Mouse (Mus musculus): ENCODE data around the gene Mxi1. TPM values are rescaled to one million over a fixed set of nuclear protein-coding genes. Genes with fewer than 3 reads are reported as not detected.
A peak's percentile ranks its signal among the peaks of the same experiment; 100 is the strongest.

The Mxi1 gene
- polyA plus RNA-seq, 1 experiment from 2014 or later, result 59.0 TPM

DNA sequence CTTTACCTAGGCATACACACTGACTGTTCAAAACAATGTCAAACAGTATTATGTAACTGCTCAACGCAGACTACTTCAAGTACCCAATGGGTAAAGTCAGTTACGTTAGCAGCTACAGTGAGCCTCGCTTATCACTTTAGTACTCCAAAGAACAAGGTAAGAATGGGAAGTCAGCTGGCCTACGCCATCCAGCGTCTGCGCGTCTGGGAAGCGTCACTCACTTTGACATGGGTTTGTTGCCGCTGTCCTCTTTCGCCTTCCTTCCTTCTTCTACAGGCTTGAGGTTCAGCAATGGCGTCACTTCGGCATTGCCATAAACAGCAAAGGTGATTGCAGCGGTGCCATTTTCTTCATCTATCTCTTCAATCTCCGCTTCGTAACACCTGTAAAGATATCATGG lies 73.0 kb downstream of the Mxi1 start:
- no peak for ATAC-seq (ENCODE audit: low FRiP score)
- H3K36me3 ChIP-seq (ENCODE audit: control insufficient read depth, insufficient read depth, low read length), result peaks cover 26% of the 10 kb centered on the region
- H3K27me3 ChIP-seq (ENCODE audit: control insufficient read depth, insufficient read depth, low read length), result no peaks in the 10 kb centered on the region
- no peak overlapping the region for H3K4me2 ChIP-seq
- no peak overlapping the region for H3K9ac ChIP-seq (ENCODE audit: low read length)
- no peak overlapping the region for H3K27ac ChIP-seq (ENCODE audit: low read depth, low read length)
- DNase-seq (ENCODE audit: low spot score, missing footprints), result no peak
- H3K4me3 ChIP-seq (ENCODE audit: low read depth, low read length), result no peak overlapping the region
- WGBS, result 98% methylated on average over 15 of the region's 15 CpGs
- H3K9me3 ChIP-seq (ENCODE audit: control insufficient read depth, low read length), result no peaks in the 10 kb centered on the region
- no peaks in the 10 kb centered on the region for H3K4me1 ChIP-seq (ENCODE audit: control insufficient read depth, insufficient read depth, low read length)

- WGBS, result 31% methylated on average over 6 of the region's 6 CpGs
- H3K9ac ChIP-seq (ENCODE audit: low read length), result peak overlapping the region; percentile 99
- H3K27me3 ChIP-seq (ENCODE audit: control insufficient read depth, insufficient read depth, low read length), result no peaks in the 10 kb centered on the region
- H3K36me3 ChIP-seq (ENCODE audit: control insufficient read depth, insufficient read depth, low read length), result no peaks in the 10 kb centered on the region; the same call in 1 of the 2 replicates
- H3K27ac ChIP-seq (ENCODE audit: low read depth, low read length), result 0 out of 2 replicates have a peak overlapping the region, but pooled peaks have one; percentile 95
- peak overlapping the region; percentile 97 for H3K4me3 ChIP-seq (ENCODE audit: low read depth, low read length)
- no peaks in the 10 kb centered on the region for H3K9me3 ChIP-seq (ENCODE audit: control insufficient read depth, low read length)
- DNase-seq (ENCODE audit: low spot score, missing footprints) (no peak), ATAC-seq (ENCODE audit: low FRiP score) (no peak)
- peak overlapping the region; percentile 55 for H3K4me2 ChIP-seq
- H3K4me1 ChIP-seq (ENCODE audit: control insufficient read depth, insufficient read depth, low read length), result peaks cover 8% of the 10 kb centered on the region
These were observed 79.1 kb downstream of the Mxi1 start for GRCm38 (mm10) chr19:53389417-53389816.

DNA sequence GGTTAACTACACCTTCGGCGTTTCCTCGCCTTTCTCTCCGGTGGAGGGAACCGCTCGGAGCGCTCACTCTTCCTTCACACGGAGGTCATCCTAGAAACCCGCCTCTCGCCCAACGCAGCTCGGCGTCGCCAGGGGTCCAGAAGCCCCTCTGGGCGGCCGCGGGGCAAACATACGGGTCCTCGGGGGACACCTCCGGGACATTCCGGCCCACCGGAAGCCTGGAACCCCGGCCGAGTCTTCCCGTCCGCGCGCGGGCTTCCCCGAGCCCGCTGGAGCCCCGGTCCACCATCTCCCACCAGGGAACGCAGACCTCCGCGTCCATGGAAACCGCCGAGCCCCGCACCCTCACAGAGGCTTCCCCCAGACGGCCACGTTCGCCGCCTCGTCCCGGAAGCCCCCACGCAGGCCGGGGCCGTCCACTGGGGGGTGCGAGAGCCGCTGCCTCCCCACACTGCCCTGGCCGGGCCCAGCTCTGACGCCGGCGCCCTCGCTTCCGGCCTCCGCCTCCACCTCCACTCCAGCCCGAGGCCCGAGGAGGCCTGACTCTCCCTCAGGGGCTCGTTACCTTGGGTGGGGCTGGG lies 79.6 kb downstream of the Mxi1 start:
- H3K4me1 ChIP-seq (ENCODE audit: control insufficient read depth, insufficient read depth, low read length), result peaks cover 8% of the 10 kb centered on the region
- WGBS, result under 1% methylated on average over 59 of the region's 59 CpGs
- no peaks in the 10 kb centered on the region; the same call in 1 of the 2 replicates for H3K36me3 ChIP-seq (ENCODE audit: control insufficient read depth, insufficient read depth, low read length)
- H3K9ac ChIP-seq (ENCODE audit: low read length), result peak overlapping the region; percentile 99
- peak; percentile 95 for DNase-seq (ENCODE audit: low spot score, missing footprints)
- no peaks in the 10 kb centered on the region for H3K27me3 ChIP-seq (ENCODE audit: control insufficient read depth, insufficient read depth, low read length)
- ATAC-seq (ENCODE audit: low FRiP score), result peak; percentile 91
- H3K27ac ChIP-seq (ENCODE audit: low read depth, low read length), result peak overlapping the region; percentile 95
- H3K9me3 ChIP-seq (ENCODE audit: control insufficient read depth, low read length), result no peaks in the 10 kb centered on the region
- H3K4me2 ChIP-seq, result peak overlapping the region; percentile 55
- H3K4me3 ChIP-seq (ENCODE audit: low read depth, low read length), result peak overlapping the region; percentile 97

DNA sequence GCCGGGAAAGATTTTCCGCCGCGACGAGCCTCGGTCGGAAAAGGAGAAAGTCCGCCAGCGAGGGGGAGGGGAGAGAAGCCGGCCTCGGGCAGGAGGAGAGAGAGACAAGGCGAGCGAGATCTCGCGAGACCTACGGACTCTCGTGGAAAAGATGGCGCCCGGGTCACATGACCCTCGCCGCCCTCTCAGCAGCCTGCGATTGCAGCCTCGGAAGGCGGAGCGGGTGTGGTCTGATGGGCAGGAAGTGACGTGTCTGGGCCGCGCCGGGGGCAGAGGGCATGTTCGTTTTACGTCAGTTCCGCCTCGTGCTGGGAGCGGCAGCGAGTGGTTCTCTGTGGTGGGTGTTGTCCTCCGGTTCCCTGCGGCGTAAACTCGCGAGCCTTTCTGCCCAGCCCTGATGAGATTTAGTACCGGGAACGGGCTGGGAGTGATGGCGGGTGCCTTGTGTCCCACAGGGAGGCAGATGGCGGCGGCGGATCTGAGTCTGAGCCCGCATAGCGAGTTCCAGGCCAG lies 80.2 kb downstream of the Mxi1 start, which contains the start of gene Smndc1:
Gene Smndc1, minus strand, starts transcription at position 84 of the 513 bp plus-strand sequence.
- no peaks in the 10 kb centered on the region for H3K9me3 ChIP-seq (ENCODE audit: control insufficient read depth, low read length)
- peak within 1 kb of the TSS; percentile 97 for H3K4me3 ChIP-seq (ENCODE audit: low read depth, low read length)
- H3K4me2 ChIP-seq, result peak within 1 kb of the TSS; percentile 77
- no peaks in the 10 kb centered on the region; the same call in 1 of the 2 replicates for H3K36me3 ChIP-seq (ENCODE audit: control insufficient read depth, insufficient read depth, low read length)
- DNase-seq (ENCODE audit: low spot score, missing footprints) (peak; percentile 99), ATAC-seq (ENCODE audit: low FRiP score) (peak; percentile 98)
- H3K27ac ChIP-seq (ENCODE audit: low read depth, low read length), result peak within 1 kb of the TSS; percentile 95
- WGBS, result under 1% methylated on average over 48 of the region's 48 CpGs
- H3K4me1 ChIP-seq (ENCODE audit: control insufficient read depth, insufficient read depth, low read length), result peaks cover 8% of the 10 kb centered on the region
- peak within 1 kb of the TSS; percentile 99 for H3K9ac ChIP-seq (ENCODE audit: low read length)
- no peaks in the 10 kb centered on the region for H3K27me3 ChIP-seq (ENCODE audit: control insufficient read depth, insufficient read depth, low read length)

DNA sequence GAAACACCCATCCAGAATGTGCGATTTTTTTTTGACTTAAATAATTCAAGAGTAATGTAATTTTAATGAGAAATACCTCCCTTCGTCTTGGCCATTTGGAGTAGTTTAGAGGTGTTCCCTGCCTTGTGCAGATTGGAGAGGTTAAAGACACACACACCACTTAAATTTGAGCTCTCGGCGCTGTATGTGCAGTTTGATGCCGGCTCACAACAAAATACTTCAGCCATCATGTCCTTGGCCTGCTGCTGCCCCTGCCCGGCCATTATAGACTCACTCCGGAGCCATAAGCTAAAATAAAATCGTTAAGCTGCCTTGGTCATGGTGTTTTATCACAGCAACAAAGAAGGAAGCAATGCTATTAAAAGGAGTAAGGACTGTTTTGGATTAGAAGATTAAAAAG lies 81.1 kb downstream of the Mxi1 start:
- H3K4me2 ChIP-seq, result peak overlapping the region; percentile 77
- H3K4me3 ChIP-seq (ENCODE audit: low read depth, low read length), result peak overlapping the region; percentile 97
- peaks cover 8% of the 10 kb centered on the region for H3K4me1 ChIP-seq (ENCODE audit: control insufficient read depth, insufficient read depth, low read length)
- H3K9me3 ChIP-seq (ENCODE audit: control insufficient read depth, low read length), result no peaks in the 10 kb centered on the region
- ATAC-seq (ENCODE audit: low FRiP score), result no peak
- no peaks in the 10 kb centered on the region for H3K27me3 ChIP-seq (ENCODE audit: control insufficient read depth, insufficient read depth, low read length)
- WGBS, result 51% methylated on average over 8 of the region's 8 CpGs
- H3K27ac ChIP-seq (ENCODE audit: low read depth, low read length), result no peak overlapping the region; the same call in 1 of the 2 replicates
- H3K36me3 ChIP-seq (ENCODE audit: control insufficient read depth, insufficient read depth, low read length), result no peaks in the 10 kb centered on the region; the same call in 1 of the 2 replicates
- peak overlapping the region; percentile 84 for H3K9ac ChIP-seq (ENCODE audit: low read length)
- no peak for DNase-seq (ENCODE audit: low spot score, missing footprints)

- DNase-seq (ENCODE audit: low spot score, missing footprints) (no peak), ATAC-seq (ENCODE audit: low FRiP score) (no peak)
- Histone ChIP-seq H3K4me3 (ENCODE audit: low read depth, low read length) (no peak overlapping the region), H3K4me1 (ENCODE audit: control insufficient read depth, insufficient read depth, low read length) (peaks cover 8% of the 10 kb centered on the region), H3K9me3 (ENCODE audit: control insufficient read depth, low read length) (no peaks in the 10 kb centered on the region), H3K27ac (ENCODE audit: low read depth, low read length) (no peak overlapping the region), H3K36me3 (ENCODE audit: control insufficient read depth, insufficient read depth, low read length) (no peaks in the 10 kb centered on the region; the same call in 1 of the 2 replicates), H3K27me3 (ENCODE audit: control insufficient read depth, insufficient read depth, low read length) (no peaks in the 10 kb centered on the region), H3K4me2 (peak overlapping the region; percentile 77), H3K9ac (ENCODE audit: low read length) (0 out of 2 replicates have a peak overlapping the region, but pooled peaks have one; percentile 84)
- 84% methylated on average over 5 of the region's 5 CpGs for WGBS
These were observed 81.5 kb downstream of the Mxi1 start for GRCm38 (mm10) chr19:53391787-53392186.

GRCm38 (mm10) chr19:53392781-53393343 lies 82.5 kb downstream of the Mxi1 start:
- ATAC-seq (ENCODE audit: low FRiP score), result no peak
- Histone ChIP-seq H3K36me3 (ENCODE audit: control insufficient read depth, insufficient read depth, low read length) (no peaks in the 10 kb centered on the region), H3K9me3 (ENCODE audit: control insufficient read depth, low read length) (no peaks in the 10 kb centered on the region), H3K27ac (ENCODE audit: low read depth, low read length) (no peak overlapping the region), H3K4me3 (ENCODE audit: low read depth, low read length) (no peak overlapping the region), H3K27me3 (ENCODE audit: control insufficient read depth, insufficient read depth, low read length) (no peaks in the 10 kb centered on the region), H3K4me1 (ENCODE audit: control insufficient read depth, insufficient read depth, low read length) (peaks cover 8% of the 10 kb centered on the region), H3K9ac (ENCODE audit: low read length) (no peak overlapping the region), H3K4me2 (no peak overlapping the region)
- no peak for DNase-seq (ENCODE audit: low spot score, missing footprints)
- 55% methylated on average over 8 of the region's 8 CpGs for WGBS

DNA sequence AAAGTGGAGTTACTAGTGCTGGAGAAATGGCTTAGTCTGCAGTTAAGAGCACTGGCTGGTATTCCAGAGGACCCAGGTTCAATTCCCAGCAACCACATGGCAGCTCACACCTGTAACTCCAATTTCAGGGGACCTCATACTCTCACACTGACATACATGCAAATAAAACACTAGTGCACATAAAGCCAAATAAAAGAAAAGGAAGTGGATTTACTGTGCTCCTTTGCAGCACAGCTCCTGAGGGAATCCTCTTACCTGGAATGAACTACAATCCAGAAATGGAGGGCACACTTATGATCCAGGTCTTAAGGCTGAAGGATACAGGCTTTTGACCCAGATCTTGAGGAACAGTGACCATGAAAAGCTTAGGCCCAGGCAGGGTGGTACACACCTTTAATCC lies 83.3 kb downstream of the Mxi1 start:
- H3K4me3 ChIP-seq (ENCODE audit: low read depth, low read length), result no peak overlapping the region
- no peak overlapping the region for H3K27ac ChIP-seq (ENCODE audit: low read depth, low read length)
- H3K4me1 ChIP-seq (ENCODE audit: control insufficient read depth, insufficient read depth, low read length), result peaks cover 8% of the 10 kb centered on the region
- ATAC-seq (ENCODE audit: low FRiP score) (no peak), DNase-seq (ENCODE audit: low spot score, missing footprints) (no peak)
- no peaks in the 10 kb centered on the region for H3K36me3 ChIP-seq (ENCODE audit: control insufficient read depth, insufficient read depth, low read length)
- H3K9ac ChIP-seq (ENCODE audit: low read length), result no peak overlapping the region
- no peaks in the 10 kb centered on the region for H3K9me3 ChIP-seq (ENCODE audit: control insufficient read depth, low read length)
- H3K4me2 ChIP-seq, result no peak overlapping the region
- no peaks in the 10 kb centered on the region for H3K27me3 ChIP-seq (ENCODE audit: control insufficient read depth, insufficient read depth, low read length)

DNA sequence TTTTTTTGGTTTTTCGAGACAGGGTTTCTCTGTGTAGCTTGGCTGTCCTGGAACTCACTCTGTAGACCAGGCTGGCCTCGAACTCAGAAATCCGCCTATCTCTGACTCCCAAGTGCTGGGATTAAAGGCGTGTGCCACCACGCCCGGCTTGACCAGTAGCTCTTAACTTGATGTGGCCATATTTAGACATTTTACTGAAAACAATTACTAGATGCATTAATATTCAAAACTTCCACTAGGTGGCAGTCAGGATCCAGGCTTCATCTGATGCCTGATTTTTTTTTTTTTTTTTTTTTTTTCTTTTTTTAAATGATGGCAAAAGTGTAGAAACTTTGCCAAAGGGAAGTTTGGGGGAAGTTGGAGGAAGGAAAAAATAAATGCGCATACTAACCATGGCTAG lies 84.2 kb downstream of the Mxi1 start:
- no peak overlapping the region for H3K4me2 ChIP-seq
- no peak overlapping the region for H3K9ac ChIP-seq (ENCODE audit: low read length)
- no peaks in the 10 kb centered on the region for H3K27me3 ChIP-seq (ENCODE audit: control insufficient read depth, insufficient read depth, low read length)
- no peaks in the 10 kb centered on the region for H3K9me3 ChIP-seq (ENCODE audit: control insufficient read depth, low read length)
- ATAC-seq (ENCODE audit: low FRiP score) (no peak), DNase-seq (ENCODE audit: low spot score, missing footprints) (peak; percentile 92)
- no peaks in the 10 kb centered on the region for H3K36me3 ChIP-seq (ENCODE audit: control insufficient read depth, insufficient read depth, low read length)
- 23% methylated on average over 7 of the region's 7 CpGs for WGBS
- H3K27ac ChIP-seq (ENCODE audit: low read depth, low read length), result no peak overlapping the region
- H3K4me3 ChIP-seq (ENCODE audit: low read depth, low read length), result no peak overlapping the region
- peaks cover 5% of the 10 kb centered on the region for H3K4me1 ChIP-seq (ENCODE audit: control insufficient read depth, insufficient read depth, low read length)

All from midbrain, embryonic 11.5 days (tissue).